Mouse (Mus musculus) hindbrain, embryonic 15.5 days (tissue): ENCODE measurements at regions not wholly inside any gene's neighbourhood (a gene's known extent, or its start where the extent isn't known, plus 50 kb on each side); places are given as distances from the start of the nearest gene placed in this dataset.
A peak's percentile ranks its signal among the peaks of the same experiment; 100 is the strongest.

ENCODE experiments used
- ATAC-seq: fragments of 200-750 bp; cut with Nextera tagmentation; 2 replicates; pipeline ENCODE4 v1.8.0; 2017; ENCODE audit warnings: low read depth, moderate number of reproducible peaks, moderate TSS enrichment; ENCODE audit not compliant: low FRiP score
- H3K27ac ChIP-seq: fragments of 300-500 bp; sonication (generic); replicated peaks from 2 replicates; pipeline ENCODE4 v1.5.1; 2015; ENCODE audit warnings: mild to moderate bottlenecking, inconsistent platforms
- H3K27me3 ChIP-seq: fragments of 300-500 bp; sonication (generic); 2 replicates; pipeline ENCODE4 v1.6.1; 2015; ENCODE audit warnings: control low read depth, inconsistent platforms
- H3K36me3 ChIP-seq: fragments of 300-500 bp; sonication (generic); 2 replicates; pipeline ENCODE4 v1.6.1; 2015; ENCODE audit warnings: control low read depth, inconsistent platforms
- H3K4me1 ChIP-seq: fragments of 300-500 bp; sonication (generic); replicated peaks from 2 replicates; pipeline ENCODE4 v1.6.1; 2015; ENCODE audit warnings: control low read depth, inconsistent platforms
- H3K4me2 ChIP-seq: fragments of 300-500 bp; sonication (generic); 2 replicates; pipeline ENCODE4 v1.6.1; 2015; ENCODE audit warnings: moderate library complexity, mild to moderate bottlenecking, inconsistent platforms
- H3K4me3 ChIP-seq: fragments of 300-500 bp; sonication (generic); 2 replicates; pipeline ENCODE4 v1.5.1; 2015; ENCODE audit warnings: mild to moderate bottlenecking, inconsistent platforms
- H3K9ac ChIP-seq: fragments of 300-500 bp; sonication (generic); 2 replicates; pipeline ENCODE4 v1.6.1; 2015; ENCODE audit warnings: inconsistent platforms
- H3K9me3 ChIP-seq: fragments of 300-500 bp; sonication (generic); 2 replicates; pipeline ENCODE4 v1.6.1; 2016; ENCODE audit warnings: control low read depth, inconsistent platforms
- WGBS: fragments of 180-500 bp; shearing (Covaris S2); methylation state at CpG from one replicate; pipeline ENCODE4 v1.1.7; 2015; 5-methylcytosine and 5-hydroxymethylcytosine counted together

DNA sequence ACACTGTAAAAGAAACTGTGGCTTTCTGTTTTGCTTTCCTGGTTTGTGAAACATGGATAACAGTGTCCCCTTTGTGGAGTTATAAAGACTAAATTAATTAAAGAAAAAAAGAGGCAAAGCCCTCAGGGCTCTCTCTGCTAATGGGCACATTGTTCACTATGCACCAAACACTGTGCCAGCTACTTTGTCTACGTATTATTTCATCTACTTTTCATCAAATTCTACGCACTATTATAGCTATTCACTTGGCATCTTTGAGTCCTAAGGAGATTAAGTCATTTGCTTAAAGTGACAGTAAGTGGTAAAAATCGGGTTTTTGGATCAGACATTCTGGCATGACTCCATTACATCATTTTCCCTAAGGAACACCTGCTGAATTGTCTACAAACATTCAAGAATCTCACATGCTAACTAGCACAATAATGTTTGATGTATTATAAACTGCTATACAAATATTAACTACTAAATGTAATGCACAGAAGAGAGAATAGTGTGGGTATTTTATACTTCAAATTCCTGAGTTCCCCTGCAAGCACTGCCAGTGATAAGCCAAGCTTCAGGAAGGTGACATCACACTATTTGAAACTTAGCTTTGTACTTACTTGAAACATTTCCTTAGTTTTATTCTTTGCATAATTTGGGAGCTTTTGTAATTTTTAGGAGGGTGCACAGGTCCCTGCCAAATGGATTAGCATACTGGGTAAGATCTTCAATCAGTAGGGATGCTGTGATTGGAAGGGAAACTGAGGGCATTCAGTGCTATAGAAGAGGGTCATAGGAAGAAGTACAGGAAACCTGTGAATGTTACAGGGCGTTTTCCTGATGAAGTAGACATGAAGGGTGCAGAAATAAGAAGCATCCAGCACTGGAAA, 504.7 kb upstream of the Sel1l start:
- no peak for ATAC-seq
- WGBS, result 60% methylated on average over 4 of the region's 4 CpGs

DNA sequence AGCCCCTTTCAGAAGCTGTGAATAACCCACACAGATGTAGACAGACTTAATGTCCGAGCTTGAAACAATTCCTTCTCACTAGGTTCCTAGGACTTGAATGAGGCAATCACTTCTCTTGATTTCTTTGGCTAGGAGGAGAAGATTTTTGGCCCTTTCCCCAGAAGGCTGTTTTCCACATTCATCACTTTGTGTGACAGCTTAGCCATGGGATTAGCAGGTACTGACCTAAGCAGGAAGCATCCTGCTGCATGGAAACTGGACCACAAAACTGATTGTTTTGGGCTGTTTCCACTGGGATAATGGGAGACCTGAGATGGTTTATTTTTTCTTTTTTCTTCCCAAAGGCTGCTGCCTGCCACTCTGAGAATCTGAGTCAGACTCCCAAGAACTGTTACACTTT, 469.3 kb upstream of the Sel1l start:
- Histone ChIP-seq H3K36me3 (no peaks in the 10 kb centered on the region), H3K27ac (no peak overlapping the region), H3K9ac (no peak overlapping the region), H3K4me2 (no peak overlapping the region), H3K4me1 (no peaks in the 10 kb centered on the region), H3K27me3 (no peaks in the 10 kb centered on the region), H3K9me3 (no peaks in the 10 kb centered on the region), H3K4me3 (no peak overlapping the region)
- 67% methylated on average over 1 of the region's 1 CpGs for whole genome bisulfite sequencing
- no peak for ATAC-seq

More for the DNA sequence above, 504.7 kb upstream of the Sel1l start:
- no peak overlapping the region for H3K9ac ChIP-seq
- no peaks in the 10 kb centered on the region for H3K9me3 ChIP-seq
- H3K36me3 ChIP-seq, result no peaks in the 10 kb centered on the region
- no peaks in the 10 kb centered on the region for H3K27me3 ChIP-seq
- no peak overlapping the region for H3K4me3 ChIP-seq
- no peak overlapping the region for H3K27ac ChIP-seq
- H3K4me2 ChIP-seq, result no peak overlapping the region
- H3K4me1 ChIP-seq, result no peaks in the 10 kb centered on the region

DNA sequence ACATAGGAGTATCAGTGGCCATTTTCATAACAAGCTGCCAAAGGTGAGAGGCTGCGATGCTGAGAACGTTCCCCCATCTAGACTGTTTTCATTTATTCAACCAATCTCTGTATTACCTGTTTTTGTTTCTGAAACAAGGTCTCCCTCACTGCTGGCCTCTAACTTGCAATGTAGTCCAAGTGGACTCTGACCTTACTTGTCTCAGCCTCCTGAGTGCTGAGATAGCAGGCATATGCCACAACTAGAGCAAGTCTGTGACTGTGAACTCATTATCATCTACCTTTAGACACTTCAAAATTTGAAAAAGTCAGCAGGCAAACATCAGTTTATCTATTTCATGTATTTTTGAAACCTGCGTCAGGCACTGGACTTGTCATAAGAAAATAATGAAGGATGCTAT, 468.7 kb upstream of the Sel1l start:
- Histone ChIP-seq H3K4me1 (no peaks in the 10 kb centered on the region), H3K4me3 (no peak overlapping the region), H3K4me2 (no peak overlapping the region), H3K27ac (no peak overlapping the region), H3K9ac (no peak overlapping the region), H3K9me3 (no peaks in the 10 kb centered on the region), H3K36me3 (no peaks in the 10 kb centered on the region), H3K27me3 (no peaks in the 10 kb centered on the region)
- WGBS, result 88% methylated on average over 3 of the region's 3 CpGs
- ATAC-seq, result no peak

DNA sequence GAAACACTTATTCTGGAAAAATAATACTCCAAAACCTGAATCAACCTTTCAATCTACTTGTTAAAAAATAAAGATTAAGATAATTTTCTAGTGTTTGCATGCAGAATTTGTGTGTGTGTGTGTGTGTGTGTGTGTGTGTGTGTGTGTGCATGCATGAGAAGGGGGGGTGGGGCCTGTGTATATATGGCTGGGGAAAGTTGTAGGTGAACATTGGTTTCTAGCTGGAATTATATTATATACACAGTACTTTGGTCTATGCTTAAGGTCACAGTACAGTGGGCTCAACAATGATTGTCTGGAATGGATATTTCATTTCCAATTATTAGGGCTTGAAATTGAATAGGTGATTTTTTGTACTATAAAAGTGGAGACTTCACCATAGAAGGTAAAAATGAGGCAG, 467.3 kb upstream of the Sel1l start:
- no peak overlapping the region for H3K9ac ChIP-seq
- no peaks in the 10 kb centered on the region for H3K27me3 ChIP-seq
- H3K27ac ChIP-seq, result no peak overlapping the region
- no peaks in the 10 kb centered on the region for H3K4me1 ChIP-seq
- H3K4me2 ChIP-seq, result no peak overlapping the region
- no peaks in the 10 kb centered on the region for H3K9me3 ChIP-seq
- H3K4me3 ChIP-seq, result no peak overlapping the region
- ATAC-seq, result no peak
- no peaks in the 10 kb centered on the region for H3K36me3 ChIP-seq

DNA sequence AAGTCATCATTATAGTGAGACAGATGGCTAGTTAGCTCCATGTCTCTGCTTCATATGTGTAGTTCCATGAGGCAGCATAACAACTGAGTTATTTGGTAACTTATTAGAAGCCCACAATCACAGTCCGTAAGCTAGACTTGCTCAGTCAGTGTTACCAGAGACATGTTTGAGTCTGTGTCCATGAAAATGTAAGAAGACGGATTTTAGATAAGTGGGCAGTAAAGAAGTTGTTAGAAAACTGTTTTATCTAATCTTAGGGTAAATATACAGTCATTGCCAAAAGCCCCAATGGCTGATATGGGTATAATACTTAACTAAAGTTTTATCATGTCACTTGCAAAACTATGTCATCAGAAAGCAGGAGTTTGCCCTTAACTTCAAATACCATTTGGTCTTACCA, 466.9 kb upstream of the Sel1l start:
- Histone ChIP-seq H3K4me2 (no peak overlapping the region), H3K9me3 (no peaks in the 10 kb centered on the region), H3K9ac (no peak overlapping the region), H3K4me1 (no peaks in the 10 kb centered on the region), H3K27ac (no peak overlapping the region), H3K4me3 (no peak overlapping the region), H3K27me3 (no peaks in the 10 kb centered on the region), H3K36me3 (no peaks in the 10 kb centered on the region)
- 91% methylated on average over 2 of the region's 2 CpGs for WGBS
- ATAC-seq, result no peak

DNA sequence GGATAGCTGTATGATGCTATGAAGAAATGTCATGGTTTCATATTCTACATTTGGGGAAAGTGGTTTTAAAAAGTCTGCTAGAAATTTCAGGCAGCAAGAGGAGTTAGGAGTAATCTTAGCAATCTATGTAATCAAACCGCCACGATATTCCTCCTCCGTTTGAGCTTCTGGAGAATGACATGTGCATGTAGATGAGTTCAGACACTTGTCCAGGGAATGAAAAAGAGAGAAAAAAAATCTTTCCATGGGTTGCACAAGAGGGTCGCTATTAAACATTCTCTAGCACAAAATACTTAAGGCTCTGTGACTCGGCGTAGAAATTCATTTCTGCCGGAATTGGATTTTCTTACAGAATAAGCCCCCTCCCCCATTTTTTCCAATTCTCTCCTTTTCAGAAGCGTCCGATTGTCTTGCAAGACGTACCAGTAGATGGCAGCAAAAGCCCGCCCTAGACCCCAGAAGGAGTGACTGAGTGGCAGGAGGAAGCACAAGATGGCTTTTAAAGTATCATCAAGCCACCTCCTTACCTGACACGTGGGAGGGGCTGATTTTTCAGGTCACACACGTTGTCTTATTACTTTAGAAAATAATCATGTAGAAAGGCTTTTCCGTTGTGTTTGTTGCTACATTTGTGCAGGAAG, 454.1 kb upstream of the Sel1l start:
- H3K9me3 ChIP-seq, result no peaks in the 10 kb centered on the region
- 17% methylated on average over 14 of the region's 14 CpGs for WGBS
- no peak overlapping the region for H3K27ac ChIP-seq
- H3K4me3 ChIP-seq, result 0 out of 2 replicates have a peak overlapping the region, but pooled peaks have one; percentile 17
- peak overlapping the region; percentile 52 for H3K4me2 ChIP-seq
- H3K27me3 ChIP-seq, result no peaks in the 10 kb centered on the region
- H3K4me1 ChIP-seq, result peaks cover 4% of the 10 kb centered on the region; the same call in 1 of the 2 replicates
- no peak overlapping the region for H3K9ac ChIP-seq
- H3K36me3 ChIP-seq, result no peaks in the 10 kb centered on the region
- ATAC-seq, result peak; percentile 81

DNA sequence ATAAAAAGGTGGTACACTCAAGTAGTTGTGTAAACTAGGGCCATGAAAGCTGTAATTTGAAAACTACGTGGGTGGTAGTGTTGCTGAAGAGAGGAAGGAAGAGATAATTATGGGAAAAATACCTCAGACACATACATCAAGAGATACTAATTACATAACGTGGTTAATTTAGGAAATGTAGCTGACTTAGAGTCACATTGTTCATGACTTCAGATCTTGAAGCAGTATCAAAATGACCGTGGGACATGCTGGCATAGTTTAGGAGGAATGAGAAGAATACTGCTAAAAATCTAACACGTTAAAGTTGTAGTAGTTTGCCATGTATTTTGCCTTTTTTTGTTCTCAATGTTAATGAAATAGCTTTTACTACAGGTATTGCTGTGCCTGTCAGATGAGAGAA, 445.9 kb upstream of the Sel1l start:
- H3K9me3 ChIP-seq, result no peaks in the 10 kb centered on the region
- no peak overlapping the region for H3K4me3 ChIP-seq
- no peak overlapping the region for H3K27ac ChIP-seq
- peaks cover 9% of the 10 kb centered on the region for H3K4me1 ChIP-seq
- H3K9ac ChIP-seq, result no peak overlapping the region
- ATAC-seq, result no peak
- H3K4me2 ChIP-seq, result no peak overlapping the region
- H3K27me3 ChIP-seq, result no peaks in the 10 kb centered on the region
- no peaks in the 10 kb centered on the region for H3K36me3 ChIP-seq
- 84% methylated on average over 4 of the region's 4 CpGs for WGBS

DNA sequence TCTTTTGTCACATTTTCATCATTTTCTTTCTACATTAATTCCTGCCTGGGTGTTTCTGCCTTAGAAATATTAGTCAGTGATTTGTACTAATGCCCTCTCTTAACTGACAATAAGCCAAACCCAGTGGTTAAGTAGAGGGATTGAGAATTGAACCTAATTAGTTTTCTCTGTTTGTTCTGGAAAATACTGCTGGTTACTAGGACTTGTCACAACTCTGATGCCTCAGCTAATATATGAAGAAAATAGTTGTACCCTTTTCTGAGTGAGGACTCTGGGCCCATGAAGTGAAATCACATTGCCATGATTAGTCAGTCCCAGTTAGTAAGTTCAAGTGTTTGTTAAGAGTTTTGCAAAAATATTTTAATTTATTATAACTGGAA, 444.4 kb upstream of the Sel1l start:
- Histone ChIP-seq H3K9ac (no peak overlapping the region), H3K4me2 (no peak overlapping the region), H3K4me3 (no peak overlapping the region), H3K9me3 (no peaks in the 10 kb centered on the region), H3K4me1 (peaks cover 9% of the 10 kb centered on the region), H3K27me3 (no peaks in the 10 kb centered on the region), H3K27ac (peak overlapping the region; percentile 43; the same call in 1 of the 2 replicates), H3K36me3 (no peaks in the 10 kb centered on the region)
- no peak for ATAC-seq

DNA sequence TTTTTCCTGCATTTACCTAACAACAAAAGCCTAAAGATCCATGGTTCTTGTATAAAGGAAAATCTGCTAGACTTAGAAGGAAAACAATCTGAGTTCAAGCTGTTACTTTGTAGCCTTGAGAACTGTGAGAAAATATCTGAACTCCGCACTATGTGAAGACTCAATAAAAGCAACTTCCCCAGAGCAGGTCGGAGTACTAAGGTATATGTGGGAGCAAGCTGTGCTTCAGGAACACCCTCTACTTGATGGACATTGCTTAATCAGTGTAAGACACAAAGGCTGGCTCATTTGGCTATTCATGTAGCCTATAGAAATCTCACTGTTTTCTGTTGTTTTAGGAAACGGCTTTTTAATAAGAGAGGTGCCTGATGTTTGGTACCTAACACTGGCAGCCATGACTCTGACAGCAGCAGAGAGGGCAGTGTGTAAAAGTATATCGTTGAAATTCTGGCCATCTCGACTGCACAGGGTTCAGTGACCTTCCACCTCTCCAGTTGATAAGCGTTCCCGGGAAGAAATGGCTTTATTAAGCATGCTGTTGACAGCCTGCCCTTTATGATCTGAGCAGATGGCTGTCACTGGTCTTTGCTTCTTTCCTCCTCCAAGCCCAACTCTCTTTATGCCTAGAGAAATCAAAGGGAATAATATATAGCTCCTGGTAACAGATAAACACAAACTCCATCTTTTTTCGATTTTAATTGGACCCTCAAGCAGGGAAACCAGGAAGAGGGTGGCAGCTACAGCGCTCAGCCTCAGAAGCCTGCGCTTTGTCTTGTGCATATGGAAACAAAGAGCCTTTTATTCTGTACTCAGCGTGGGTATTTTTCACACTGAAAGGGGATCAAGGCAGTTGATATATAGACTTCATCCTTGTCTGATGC, 443.7 kb upstream of the Sel1l start:
- Histone ChIP-seq H3K36me3 (no peaks in the 10 kb centered on the region), H3K4me3 (no peak overlapping the region), H3K4me2 (peak overlapping the region; percentile 22; the same call in 1 of the 2 replicates), H3K4me1 (peaks cover 9% of the 10 kb centered on the region), H3K9ac (no peak overlapping the region), H3K9me3 (no peaks in the 10 kb centered on the region), H3K27ac (peak overlapping the region; percentile 43; the same call in 1 of the 2 replicates), H3K27me3 (no peaks in the 10 kb centered on the region)
- 10% methylated on average over 11 of the region's 11 CpGs for WGBS
- peak; percentile 66 for ATAC-seq

DNA sequence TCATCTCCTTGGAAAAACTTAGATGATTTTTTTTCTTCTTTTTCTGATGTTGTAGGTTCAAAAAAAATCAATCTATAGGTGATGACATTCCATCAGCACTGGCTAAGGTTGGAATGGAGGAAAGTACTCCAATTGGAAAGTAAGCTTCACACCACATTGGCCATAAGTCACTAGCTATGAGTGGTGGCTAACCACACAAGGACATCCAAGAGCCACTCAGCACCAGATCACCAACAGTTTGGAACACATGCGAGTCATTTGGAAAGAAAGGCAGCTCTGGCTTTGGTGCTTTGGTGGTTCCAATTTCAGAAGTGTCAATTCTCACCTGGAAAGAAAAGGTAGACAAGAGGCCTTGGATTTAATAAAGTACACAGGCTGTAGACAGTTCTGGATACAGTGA, 442.5 kb upstream of the Sel1l start:
- no peaks in the 10 kb centered on the region for H3K9me3 ChIP-seq
- H3K4me1 ChIP-seq, result peaks cover 9% of the 10 kb centered on the region
- no peak overlapping the region for H3K4me2 ChIP-seq
- H3K9ac ChIP-seq, result no peak overlapping the region
- no peak overlapping the region for H3K4me3 ChIP-seq
- ATAC-seq, result no peak
- no peaks in the 10 kb centered on the region for H3K27me3 ChIP-seq
- no peak overlapping the region for H3K27ac ChIP-seq
- H3K36me3 ChIP-seq, result no peaks in the 10 kb centered on the region
- 93% methylated on average over 1 of the region's 1 CpGs for WGBS

DNA sequence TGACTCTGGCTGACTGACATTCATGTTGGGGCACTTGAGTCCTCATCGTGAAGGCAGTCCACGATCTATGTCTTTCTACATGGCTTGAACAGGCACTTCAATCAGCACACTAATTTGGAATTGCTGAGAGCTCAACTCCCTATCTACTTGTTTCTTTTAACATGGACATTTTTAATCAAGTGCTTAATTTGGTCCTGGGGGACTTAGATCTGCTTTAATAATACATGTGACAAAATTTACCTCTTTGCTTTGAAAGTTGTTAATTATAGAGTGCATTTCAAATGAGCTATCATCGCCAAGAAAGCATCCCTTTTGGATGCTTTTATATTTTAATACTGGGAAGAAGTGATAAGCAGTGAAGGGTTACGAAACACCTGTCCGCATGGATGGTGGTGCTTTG, 436.6 kb upstream of the Sel1l start:
- no peaks in the 10 kb centered on the region for H3K27me3 ChIP-seq
- H3K9me3 ChIP-seq, result no peaks in the 10 kb centered on the region
- H3K9ac ChIP-seq, result no peak overlapping the region
- no peaks in the 10 kb centered on the region for H3K4me1 ChIP-seq
- H3K4me2 ChIP-seq, result no peak overlapping the region
- ATAC-seq, result no peak
- no peak overlapping the region for H3K27ac ChIP-seq
- H3K36me3 ChIP-seq, result no peaks in the 10 kb centered on the region
- H3K4me3 ChIP-seq, result no peak overlapping the region
- 82% methylated on average over 5 of the region's 5 CpGs for WGBS

DNA sequence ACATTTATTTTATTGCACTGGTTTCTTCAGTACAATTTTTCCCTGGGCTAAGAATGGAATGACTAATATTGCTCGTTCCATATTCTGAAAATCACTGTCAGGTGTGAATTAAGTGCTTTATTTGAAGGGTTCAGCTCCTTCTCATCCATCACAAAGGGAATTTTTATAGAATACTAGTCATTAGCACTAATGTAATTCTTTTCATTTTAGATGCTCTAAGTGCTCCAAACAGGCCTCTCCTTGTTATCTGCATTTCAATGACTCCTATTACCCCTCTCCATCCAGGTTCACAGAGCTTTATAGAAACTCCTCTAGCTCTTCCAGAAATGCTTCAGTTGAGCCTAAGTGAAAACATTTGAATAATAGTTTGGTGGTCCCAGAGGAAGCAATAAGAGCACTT, 431.5 kb upstream of the Sel1l start:
- no peak overlapping the region for H3K4me3 ChIP-seq
- no peaks in the 10 kb centered on the region for H3K9me3 ChIP-seq
- no peak overlapping the region for H3K9ac ChIP-seq
- no peak for ATAC-seq
- H3K27me3 ChIP-seq, result no peaks in the 10 kb centered on the region
- H3K27ac ChIP-seq, result no peak overlapping the region
- H3K4me1 ChIP-seq, result no peaks in the 10 kb centered on the region
- H3K36me3 ChIP-seq, result no peaks in the 10 kb centered on the region
- no peak overlapping the region for H3K4me2 ChIP-seq
- 75% methylated on average over 1 of the region's 1 CpGs for WGBS
